Mouse (Mus musculus): Measurements from ENCODE around the gene Rasgrp2.

- TF ChIP-seq ZNF384 (IDR thresholded peaks at IDR 0.05; ENCODE audit: low read depth, low read length) = no peak
- no peak for TF ChIP-seq HCFC1 (IDR thresholded peaks at IDR 0.05; ENCODE audit: borderline replicate concordance, insufficient read depth, low read length)
- no peak for TF ChIP-seq CHD2 (IDR thresholded peaks at IDR 0.05; ENCODE audit: low read depth, low read length)
- TF ChIP-seq MAFK (IDR thresholded peaks at IDR 0.05; ENCODE audit: insufficient read depth, low read depth, low read length) = no peak
- no peak for TF ChIP-seq ZC3H11A (IDR thresholded peaks at IDR 0.05; ENCODE audit: borderline replicate concordance, low read depth, low read length)
These were observed 24.1 kb downstream of the Rasgrp2 start for GRCm38 (mm10) chr19:6423241-6423640.
